Mouse (Mus musculus): ENCODE measurements around the gene Gucy2d. TPM values are rescaled to one million over a fixed set of nuclear protein-coding genes. Genes with fewer than 3 reads are reported as not detected.
A peak's percentile ranks its signal among the peaks of the same experiment; 100 is the strongest.

Gene Gucy2d
- polyA plus RNA-seq, 1 experiment from 2014 or later: 0.10 TPM

- Histone ChIP-seq H3K27me3 (replicated peaks; ENCODE audit: control insufficient read depth, insufficient read depth, low read length) (no peaks in the 10 kb centered on the region), H3K9ac (ENCODE audit: low read length) (no peak overlapping the region), H3K9me3 (replicated peaks; ENCODE audit: control insufficient read depth, low read length) (no peaks in the 10 kb centered on the region), H3K36me3 (ENCODE audit: control insufficient read depth, insufficient read depth, low read length) (no peaks in the 10 kb centered on the region), H3K4me2 (ENCODE audit: low read length) (no peak overlapping the region), H3K4me1 (ENCODE audit: control insufficient read depth, insufficient read depth, low read length) (no peaks in the 10 kb centered on the region), H3K27ac (ENCODE audit: low read depth, low read length) (no peak overlapping the region), H3K4me3 (ENCODE audit: low read depth, low read length) (no peak overlapping the region)
- WGBS: 91% methylated on average over 3 of the region's 3 CpGs
- no peak for ATAC-seq
- no peak for DNase-seq (ENCODE audit: low spot score)
Observed at GRCm38 (mm10) chr7:98429579-98429978, 10.6 kb upstream of the Gucy2d start.

- 44% methylated on average over 3 of the region's 3 CpGs for WGBS
- H3K27ac ChIP-seq (ENCODE audit: low read depth, low read length): no peak overlapping the region
Observed at GRCm38 (mm10) chr7:98430785-98431184, 9.4 kb upstream of the Gucy2d start.

GRCm38 (mm10) chr7:98437629-98438028 lies 2.6 kb upstream of the Gucy2d start:
- DNase-seq (ENCODE audit: low spot score) (peak; percentile 36), ATAC-seq (no peak)
- Histone ChIP-seq H3K9ac (ENCODE audit: low read length) (no peak overlapping the region), H3K4me2 (ENCODE audit: low read length) (no peak overlapping the region), H3K4me3 (ENCODE audit: low read depth, low read length) (no peak overlapping the region), H3K27me3 (replicated peaks; ENCODE audit: control insufficient read depth, insufficient read depth, low read length) (no peaks in the 10 kb centered on the region), H3K9me3 (replicated peaks; ENCODE audit: control insufficient read depth, low read length) (no peaks in the 10 kb centered on the region), H3K36me3 (ENCODE audit: control insufficient read depth, insufficient read depth, low read length) (no peaks in the 10 kb centered on the region), H3K4me1 (ENCODE audit: control insufficient read depth, insufficient read depth, low read length) (no peaks in the 10 kb centered on the region), H3K27ac (ENCODE audit: low read depth, low read length) (no peak overlapping the region)
- 36% methylated on average over 9 of the region's 9 CpGs for WGBS

More at GRCm38 (mm10) chr7:98430785-98431184, 9.4 kb upstream of the Gucy2d start:
- H3K4me3 ChIP-seq (ENCODE audit: low read depth, low read length): no peak overlapping the region
- no peaks in the 10 kb centered on the region for H3K36me3 ChIP-seq (ENCODE audit: control insufficient read depth, insufficient read depth, low read length)
- no peak overlapping the region for H3K4me2 ChIP-seq (ENCODE audit: low read length)
- no peaks in the 10 kb centered on the region for H3K27me3 ChIP-seq (replicated peaks; ENCODE audit: control insufficient read depth, insufficient read depth, low read length)
- no peak overlapping the region for H3K9ac ChIP-seq (ENCODE audit: low read length)
- H3K9me3 ChIP-seq (replicated peaks; ENCODE audit: control insufficient read depth, low read length): no peaks in the 10 kb centered on the region
- no peaks in the 10 kb centered on the region for H3K4me1 ChIP-seq (ENCODE audit: control insufficient read depth, insufficient read depth, low read length)
- ATAC-seq (peak; percentile 76), DNase-seq (ENCODE audit: low spot score) (peak; percentile 79)

GRCm38 (mm10) chr7:98446873-98447272 lies 6.7 kb downstream of the Gucy2d start:
- Histone ChIP-seq H3K4me1 (ENCODE audit: control insufficient read depth, insufficient read depth, low read length) (no peaks in the 10 kb centered on the region), H3K4me3 (ENCODE audit: low read depth, low read length) (no peak overlapping the region), H3K27me3 (replicated peaks; ENCODE audit: control insufficient read depth, insufficient read depth, low read length) (no peaks in the 10 kb centered on the region), H3K9ac (ENCODE audit: low read length) (no peak overlapping the region), H3K9me3 (replicated peaks; ENCODE audit: control insufficient read depth, low read length) (no peaks in the 10 kb centered on the region), H3K4me2 (ENCODE audit: low read length) (no peak overlapping the region), H3K36me3 (ENCODE audit: control insufficient read depth, insufficient read depth, low read length) (no peaks in the 10 kb centered on the region), H3K27ac (ENCODE audit: low read depth, low read length) (no peak overlapping the region)
- ATAC-seq: no peak
- 69% methylated on average over 3 of the region's 3 CpGs for WGBS
- DNase-seq (ENCODE audit: low spot score): no peak

GRCm38 (mm10) chr7:98447585-98448308 lies 7.5 kb downstream of the Gucy2d start:
- H3K36me3 ChIP-seq (ENCODE audit: control insufficient read depth, insufficient read depth, low read length): no peaks in the 10 kb centered on the region
- H3K4me3 ChIP-seq (ENCODE audit: low read depth, low read length): no peak overlapping the region
- H3K4me1 ChIP-seq (ENCODE audit: control insufficient read depth, insufficient read depth, low read length): no peaks in the 10 kb centered on the region
- no peak overlapping the region for H3K27ac ChIP-seq (ENCODE audit: low read depth, low read length)
- ATAC-seq: no peak
- no peaks in the 10 kb centered on the region for H3K27me3 ChIP-seq (replicated peaks; ENCODE audit: control insufficient read depth, insufficient read depth, low read length)
- no peak overlapping the region for H3K4me2 ChIP-seq (ENCODE audit: low read length)
- WGBS: 68% methylated on average over 11 of the region's 11 CpGs
- no peaks in the 10 kb centered on the region for H3K9me3 ChIP-seq (replicated peaks; ENCODE audit: control insufficient read depth, low read length)
- no peak overlapping the region for H3K9ac ChIP-seq (ENCODE audit: low read length)
- peak; percentile 73 for DNase-seq (ENCODE audit: low spot score)

GRCm38 (mm10) chr7:98448309-98448630 lies 8.1 kb downstream of the Gucy2d start:
- Histone ChIP-seq H3K27ac (ENCODE audit: low read depth, low read length) (no peak overlapping the region), H3K4me1 (ENCODE audit: control insufficient read depth, insufficient read depth, low read length) (no peaks in the 10 kb centered on the region), H3K4me3 (ENCODE audit: low read depth, low read length) (no peak overlapping the region), H3K9ac (ENCODE audit: low read length) (no peak overlapping the region), H3K4me2 (ENCODE audit: low read length) (no peak overlapping the region), H3K36me3 (ENCODE audit: control insufficient read depth, insufficient read depth, low read length) (no peaks in the 10 kb centered on the region), H3K27me3 (replicated peaks; ENCODE audit: control insufficient read depth, insufficient read depth, low read length) (no peaks in the 10 kb centered on the region), H3K9me3 (replicated peaks; ENCODE audit: control insufficient read depth, low read length) (no peaks in the 10 kb centered on the region)
- DNase-seq (ENCODE audit: low spot score) (no peak), ATAC-seq (no peak)
- WGBS: 88% methylated on average over 5 of the region's 5 CpGs

- Histone ChIP-seq H3K9me3 (replicated peaks; ENCODE audit: control insufficient read depth, low read length) (no peaks in the 10 kb centered on the region), H3K27ac (ENCODE audit: low read depth, low read length) (no peak overlapping the region), H3K4me3 (ENCODE audit: low read depth, low read length) (no peak overlapping the region), H3K4me2 (ENCODE audit: low read length) (no peak overlapping the region), H3K9ac (ENCODE audit: low read length) (no peak overlapping the region), H3K36me3 (ENCODE audit: control insufficient read depth, insufficient read depth, low read length) (no peaks in the 10 kb centered on the region), H3K4me1 (ENCODE audit: control insufficient read depth, insufficient read depth, low read length) (no peaks in the 10 kb centered on the region), H3K27me3 (replicated peaks; ENCODE audit: control insufficient read depth, insufficient read depth, low read length) (no peaks in the 10 kb centered on the region)
- DNase-seq (ENCODE audit: low spot score) (no peak), ATAC-seq (no peak)
- WGBS: 91% methylated on average over 9 of the region's 9 CpGs
Observed at GRCm38 (mm10) chr7:98449696-98450095, 9.5 kb downstream of the Gucy2d start.

GRCm38 (mm10) chr7:98454397-98455120 lies 14.3 kb downstream of the Gucy2d start:
- Histone ChIP-seq H3K9me3 (replicated peaks; ENCODE audit: control insufficient read depth, low read length) (no peaks in the 10 kb centered on the region), H3K9ac (ENCODE audit: low read length) (no peak overlapping the region), H3K27me3 (replicated peaks; ENCODE audit: control insufficient read depth, insufficient read depth, low read length) (no peaks in the 10 kb centered on the region), H3K27ac (ENCODE audit: low read depth, low read length) (no peak overlapping the region), H3K4me3 (ENCODE audit: low read depth, low read length) (no peak overlapping the region), H3K4me2 (ENCODE audit: low read length) (no peak overlapping the region), H3K36me3 (ENCODE audit: control insufficient read depth, insufficient read depth, low read length) (no peaks in the 10 kb centered on the region), H3K4me1 (ENCODE audit: control insufficient read depth, insufficient read depth, low read length) (no peaks in the 10 kb centered on the region)
- ATAC-seq: no peak
- WGBS: 86% methylated on average over 10 of the region's 10 CpGs
- DNase-seq (ENCODE audit: low spot score): no peak

GRCm38 (mm10) chr7:98460319-98460718 lies 20.1 kb downstream of the Gucy2d start:
- H3K27ac ChIP-seq (ENCODE audit: low read depth, low read length): no peak overlapping the region
- no peak overlapping the region for H3K9ac ChIP-seq (ENCODE audit: low read length)
- no peaks in the 10 kb centered on the region for H3K4me1 ChIP-seq (ENCODE audit: control insufficient read depth, insufficient read depth, low read length)
- no peaks in the 10 kb centered on the region for H3K27me3 ChIP-seq (replicated peaks; ENCODE audit: control insufficient read depth, insufficient read depth, low read length)
- no peak for ATAC-seq
- H3K4me3 ChIP-seq (ENCODE audit: low read depth, low read length): no peak overlapping the region
- no peaks in the 10 kb centered on the region for H3K9me3 ChIP-seq (replicated peaks; ENCODE audit: control insufficient read depth, low read length)
- WGBS: 74% methylated on average over 7 of the region's 7 CpGs
- H3K36me3 ChIP-seq (ENCODE audit: control insufficient read depth, insufficient read depth, low read length): no peaks in the 10 kb centered on the region
- H3K4me2 ChIP-seq (ENCODE audit: low read length): no peak overlapping the region
- no peak for DNase-seq (ENCODE audit: low spot score)

All from forebrain, embryonic 14.5 days (tissue).